Mouse (Mus musculus): ENCODE data around the gene Hist1h3i.

The Hist1h3i gene

GRCm38 (mm10) chr13:21734906-21735767, 48.0 kb downstream of the Hist1h3i start, which contains the start of gene Hist1h4j:
TSS of gene Hist1h4j (plus strand) at chr13:21735064.
- DNase-seq (ENCODE audit: extremely low spot score, low read depth, low spot score) = peak; percentile 92

GRCm38 (mm10) chr13:21734010-21734905, 48.9 kb downstream of the Hist1h3i start:
- peak; percentile 98 for DNase-seq (ENCODE audit: extremely low spot score, low read depth, low spot score)

- DNase-seq (ENCODE audit: extremely low spot score, low read depth, low spot score) = no peak
Observed at GRCm38 (mm10) chr13:21733466-21733865, 49.7 kb downstream of the Hist1h3i start.
